Mouse (Mus musculus) megakaryocyte, embryonic 14.5 days (primary cell): ENCODE data around the gene Suds3.

Experiments used
- FLI1 ChIP-seq: IDR thresholded peaks from 2 replicates; pipeline ENCODE4 v1.6.1; 2012; ENCODE audit warnings: low read length, inconsistent platforms, mixed read lengths
- GATA1 ChIP-seq: IDR thresholded peaks from 3 replicates; pipeline ENCODE4 v1.6.1; 2012; ENCODE audit warnings: mixed read lengths, low read length, inconsistent platforms, borderline replicate concordance

DNA sequence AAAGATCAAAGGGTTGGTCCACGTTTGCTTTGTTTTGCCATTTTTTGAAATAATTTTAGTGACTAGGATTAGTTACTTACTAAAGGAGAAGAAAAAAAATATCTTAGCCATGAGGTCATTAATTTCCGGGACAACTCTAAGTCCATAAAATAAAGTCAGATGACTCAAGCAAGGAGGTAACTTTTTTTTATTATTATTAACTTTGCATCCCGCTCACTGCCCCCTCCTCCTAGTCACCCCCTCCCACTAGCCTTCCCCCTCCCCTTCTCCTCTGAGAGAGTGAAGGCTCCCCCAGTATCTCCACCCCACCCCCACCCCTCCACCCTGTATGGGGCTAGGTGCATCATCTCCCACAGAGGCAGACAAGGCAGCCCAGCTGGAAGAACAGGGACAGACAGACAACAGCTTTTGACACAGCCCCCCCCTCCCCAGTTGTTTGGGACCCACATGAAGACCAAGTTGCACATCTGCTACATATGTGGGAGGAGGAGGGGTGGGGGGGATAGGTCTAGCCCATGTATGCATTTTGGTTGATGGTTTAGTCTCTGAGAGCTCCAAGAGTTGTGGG lies 19.1 kb upstream of the Suds3 start:
- no peak for TF ChIP-seq GATA1
- no peak for TF ChIP-seq FLI1
